Mouse (Mus musculus) hindbrain, embryonic 10.5 days (tissue): ENCODE data around the gene D330045A20Rik. TPM values are rescaled to one million over a fixed set of nuclear protein-coding genes. Genes with fewer than 3 reads are reported as not detected.

Experiments used
- polyA plus RNA-seq: library from polyadenylated mRNA; unstranded; fragments of >200 nt; fragmentation: Nextera tagmentation; extraction: Ambion mirVana; gene quantifications from 2 replicates; pipeline ENCODE4 v1.2.1, GENCODE M21; 2016

D330045A20Rik gene
- polyA plus RNA-seq, 1 experiment from 2014 or later = 2.7 TPM

Other genes with a start within 250 kb of the D330045A20Rik start
- gene Trap1a, start 146.7 kb upstream of the D330045A20Rik start, polyA plus RNA-seq = 0.36 and 0.43 TPM in 2 replicates
- gene Rnf128, start 82.9 kb downstream of the D330045A20Rik start, polyA plus RNA-seq = 0.93 and 1.2 TPM in 2 replicates
- gene Tbc1d8b, start 204.6 kb downstream of the D330045A20Rik start, polyA plus RNA-seq = 0.78 and 0.95 TPM in 2 replicates
- not detected in 2 replicates for gene Gm15013, start 234.1 kb downstream of the D330045A20Rik start, polyA plus RNA-seq